Mouse (Mus musculus) bone marrow macrophage, adult 2 months (primary cell): ENCODE measurements at regions not wholly inside any gene's neighbourhood (a gene's known extent, or its start where the extent isn't known, plus 50 kb on each side); places are given as distances from the start of the nearest gene placed in this dataset.

Experiments used
- CTCF ChIP-seq: IDR thresholded peaks from 2 replicates; pipeline ENCODE4 v1.5.1; 2012; ENCODE audit warnings: low read depth, mild to moderate bottlenecking, low read length, moderate library complexity
- POLR2A ChIP-seq: IDR thresholded peaks from 2 replicates; pipeline ENCODE4 v1.6.1; 2012; ENCODE audit warnings: mild to moderate bottlenecking, low read depth, low read length, borderline replicate concordance

GRCm38 (mm10) chr8:127715097-127715496, 643.3 kb upstream of the Nrp1 start:
- TF ChIP-seq CTCF (no peak), POLR2A (no peak)
